Mouse (Mus musculus) lung, postnatal 36 days (tissue): ENCODE data around the gene Olfr1395.
"Not testable (repeated sequence)": the region's sequence is repeated elsewhere in the genome, so short reads cannot be mapped to it uniquely, and the experiment has no call there.

Source experiments
- DNase-seq: peaks from one replicate; pipeline ENCODE4 v3.0.0; 2022; ENCODE audit warnings: mixed read lengths

The Olfr1395 gene

DNA sequence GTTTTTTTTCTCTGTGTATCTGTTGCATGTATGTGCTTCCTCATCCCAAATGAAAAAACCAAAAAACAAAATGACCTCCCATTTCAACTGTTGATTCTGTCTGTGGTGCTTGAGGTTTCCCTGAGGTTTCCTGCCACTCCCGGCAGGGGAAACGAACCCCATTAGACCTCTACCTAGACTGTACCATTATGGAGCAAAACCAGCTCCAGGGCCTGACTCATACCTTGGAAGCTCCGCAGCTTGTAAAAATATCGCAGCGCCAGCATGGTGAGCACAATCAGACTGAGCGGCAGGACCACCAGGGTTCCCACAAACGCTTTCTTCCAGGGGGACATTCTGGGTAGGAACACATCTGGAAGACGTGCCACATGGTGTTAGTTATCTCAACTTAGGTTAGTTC lies 33.3 kb downstream of the Olfr1395 start:
- no peak for DNase-seq

GRCm38 (mm10) chr11:49176047-49176779 lies 34.1 kb downstream of the Olfr1395 start:
- DNase-seq = not testable (repeated sequence)

DNA sequence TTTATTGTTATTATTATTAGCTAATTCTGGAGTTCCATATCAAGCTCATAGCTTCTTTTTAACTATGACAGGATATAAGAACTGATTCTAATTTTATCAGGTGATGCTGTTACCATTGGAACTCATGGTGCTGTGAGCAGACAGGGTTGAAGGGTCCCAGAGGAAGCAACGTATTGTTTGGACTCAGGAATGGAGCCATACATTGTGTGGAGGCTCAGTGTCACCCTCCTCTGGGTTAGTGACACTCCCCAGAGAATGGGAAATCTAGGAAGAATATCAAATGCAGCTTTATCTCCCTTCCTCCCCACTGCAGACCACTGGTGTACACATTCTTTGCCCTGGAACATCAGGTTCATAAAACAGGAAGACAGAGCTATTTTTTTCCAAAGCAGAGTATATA lies 41.1 kb downstream of the Olfr1395 start:
- DNase-seq = no peak

GRCm38 (mm10) chr11:49186452-49186851 lies 44.4 kb downstream of the Olfr1395 start:
- DNase-seq = no peak

GRCm38 (mm10) chr11:49186955-49187488 lies 44.9 kb downstream of the Olfr1395 start, which contains the start of gene Btnl9:
Gene Btnl9, minus strand, starts transcription at chr11:49187159.
- no peak for DNase-seq

GRCm38 (mm10) chr11:49187701-49188100 lies 45.6 kb downstream of the Olfr1395 start:
- DNase-seq = no peak

GRCm38 (mm10) chr11:49189737-49190136 lies 47.7 kb downstream of the Olfr1395 start:
- DNase-seq = peak; percentile 94

- no peak for DNase-seq
Measured at GRCm38 (mm10) chr11:49191083-49191482, 49.0 kb downstream of the Olfr1395 start.

GRCm38 (mm10) chr11:49194771-49195170 lies 52.7 kb downstream of the Olfr1395 start:
- not testable (repeated sequence) for DNase-seq

DNA sequence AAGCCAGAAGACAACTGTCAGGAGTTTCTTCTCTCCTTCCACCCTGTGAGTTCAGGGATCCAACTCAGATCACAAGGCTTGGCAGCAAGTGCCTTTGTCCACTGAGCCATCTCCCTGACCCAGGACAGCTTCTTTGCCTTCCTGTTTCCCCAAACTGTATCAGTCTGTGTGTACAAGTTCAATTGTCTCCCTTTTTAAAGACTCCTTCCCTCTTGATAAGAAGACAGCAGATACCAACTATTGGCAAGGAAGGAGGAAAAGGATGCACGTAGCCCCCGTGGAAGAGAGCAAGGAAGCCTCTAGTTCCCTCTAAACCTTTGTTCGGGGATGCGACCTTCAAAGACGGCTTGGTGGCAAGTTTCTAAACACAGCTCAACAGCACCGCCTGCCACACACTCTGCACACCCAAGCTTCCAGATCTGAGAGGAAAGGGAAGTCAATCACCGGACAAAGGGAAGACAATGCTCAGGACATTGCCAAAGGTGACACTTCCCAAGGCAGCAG lies 53.8 kb downstream of the Olfr1395 start:
- DNase-seq = peak; percentile 68
